In genomic region chr9:70087379-70087778, GRCm38 (mm10) we compare ENCODE assay signal across 29 mouse cellular contexts. TPM values are rescaled to one million over a fixed set of nuclear protein-coding genes. Genes with fewer than 3 reads are reported as not detected.
DNase-seq lines count a peak whose midpoint lies in the region; TF ChIP-seq lines count a peak whose summit lies in the region.
"Had no signal": no experiment of that assay in that cellular context is flagged by ENCODE, and none has a peak within 500 bp of the region (broad histone marks: within the 10 kb centered on the region; RNA-seq: fewer than 3 reads in every experiment).

No protein-coding gene starts in this region.

- no peak for TF ChIP-seq CTCF in E14TG2a.4 (conservative IDR thresholded peaks at IDR 0.05; ENCODE audit: low read length)

- H3K36me3 ChIP-seq in heart, embryonic 10.5 days: no peaks in the 10 kb centered on the region
- peaks cover 4% of the 10 kb centered on the region; the same call in 1 of the 2 replicates for H3K36me3 ChIP-seq in E14TG2a.4 (ENCODE audit: insufficient read depth, low read length)
- H3K36me3 ChIP-seq in embryonic facial prominence, embryonic 10.5 days (replicated peaks): no peaks in the 10 kb centered on the region
- H3K36me3 ChIP-seq: embryonic facial prominence, embryonic 12.5 days; forebrain, embryonic 15.5 days; G1E had no signal

- no peak overlapping the region for H3K4me3 ChIP-seq in heart, embryonic 10.5 days
- peak overlapping the region; percentile 23; the same call in 1 of the 2 replicates for H3K4me3 ChIP-seq in E14TG2a.4 (replicated peaks; ENCODE audit: low read length)
- no peak overlapping the region for H3K4me3 ChIP-seq in embryonic facial prominence, embryonic 10.5 days
- H3K4me3 ChIP-seq: embryonic facial prominence, embryonic 12.5 days; forebrain, embryonic 13.5 days; forebrain, embryonic 15.5 days had no signal

- peaks cover 7% of the 10 kb centered on the region; the same call in 1 of the 2 replicates for H3K4me1 ChIP-seq in heart, embryonic 10.5 days
- H3K4me1 ChIP-seq in E14TG2a.4 (replicated peaks; ENCODE audit: low read depth, low read length): peaks cover 53% of the 10 kb centered on the region
- peaks cover 4% of the 10 kb centered on the region; the same call in 1 of the 2 replicates for H3K4me1 ChIP-seq in embryonic facial prominence, embryonic 10.5 days

- H3K9me3 ChIP-seq in heart, embryonic 10.5 days: no peaks in the 10 kb centered on the region
- peaks cover 19% of the 10 kb centered on the region for H3K9me3 ChIP-seq in E14TG2a.4 (ENCODE audit: low read length)
- H3K9me3 ChIP-seq in embryonic facial prominence, embryonic 10.5 days: no peaks in the 10 kb centered on the region
- H3K9me3 ChIP-seq: embryonic facial prominence, embryonic 12.5 days; forebrain, embryonic 13.5 days; forebrain, embryonic 15.5 days; G1E had no signal

- intact Hi-C loops in heart, postnatal 25 days (cut with DNase I): no loop called here

- H3K27ac ChIP-seq in heart, embryonic 10.5 days: no peak overlapping the region
- no peak overlapping the region for H3K27ac ChIP-seq in embryonic facial prominence, embryonic 10.5 days (replicated peaks)
- H3K27ac ChIP-seq: embryonic facial prominence, embryonic 12.5 days; forebrain, embryonic 13.5 days; forebrain, embryonic 15.5 days had no signal

- DNase-seq in heart, embryonic 10.5 days (ENCODE audit: low spot score): peak; percentile 66
- no peak for DNase-seq in heart, postnatal 25 days (ENCODE audit: low spot score)
- DNase-seq in ES-CJ7 (ENCODE audit: low read depth, low spot score) (peak; percentile 95), R1 (ENCODE audit: low read depth, low spot score) (peak; percentile 97)
- no peak for DNase-seq in cerebellum, postnatal 36 days
- no peak for DNase-seq in embryonic facial prominence, embryonic 10.5 days (ENCODE audit: low spot score)
- no peak for DNase-seq in lung, postnatal 36 days
- DNase-seq: adrenal gland, adult 8-10 months; adrenal gland, postnatal 14 days; adrenal gland, postnatal 36 days; B cell, adult 2 months; cerebellum, adult 11-12 months; cerebellum, adult 2 months; cerebellum, adult 9-10 months; cerebellum, postnatal 25 days; embryo, embryonic 11 days; forebrain, postnatal 0 days had no signal

- 79% methylated on average over 5 of the region's 5 CpGs for WGBS in heart, embryonic 10.5 days
- WGBS in embryonic facial prominence, embryonic 10.5 days: 77% methylated on average over 5 of the region's 5 CpGs

- peaks cover 8% of the 10 kb centered on the region for H3K27me3 ChIP-seq in heart, embryonic 10.5 days (ENCODE audit: insufficient read depth, poor library complexity, severe bottlenecking)
- no peaks in the 10 kb centered on the region for H3K27me3 ChIP-seq in E14TG2a.4 (ENCODE audit: insufficient read depth, low read length)
- H3K27me3 ChIP-seq in embryonic facial prominence, embryonic 10.5 days (replicated peaks; ENCODE audit: low read depth, poor library complexity, severe bottlenecking): no peaks in the 10 kb centered on the region
- H3K27me3 ChIP-seq: CH12.LX; embryonic facial prominence, embryonic 12.5 days; forebrain, embryonic 13.5 days; forebrain, embryonic 15.5 days; Patski had no signal

RNA-seq across cellular contexts. Expression of gene Gcnt3, which starts 49.5 kb away (rescaled TPM):
- not detected in 2 replicates for polyA plus RNA-seq in heart, embryonic 10.5 days (2016; fragmentation: Nextera tagmentation; extraction: Ambion mirVana)
- under 1 TPM in 1 of 2 experiments, not detected in 1; 0.08 TPM for total RNA-seq in heart, postnatal 25 days (2021)
- 0.05 TPM in 1 of 2 replicates, not detected in the other for polyA plus RNA-seq in embryonic facial prominence, embryonic 10.5 days (2016; fragmentation: Nextera tagmentation; extraction: Ambion mirVana)
- total RNA-seq: adrenal gland, adult 18-20 months; adrenal gland, adult 8-10 months; adrenal gland, postnatal 14 days; adrenal gland, postnatal 36 days; common myeloid progenitor, adult 5-6 weeks; forebrain, postnatal 0 days had no signal
- polyA plus RNA-seq: activated CD4-positive, CD25-positive, alpha-beta regulatory T cell, adult 4 months; CD4-positive, CD25-positive, alpha-beta regulatory T cell, adult 4 months; cerebellum, adult 2 months; embryonic facial prominence, embryonic 12.5 days; forebrain, embryonic 11.5 days; forebrain, embryonic 13.5 days; forebrain, embryonic 15.5 days; forebrain, postnatal 0 days; G1E had no signal

RNA-seq across cellular contexts. Expression of gene Fam81a, which starts 55.0 kb away (rescaled TPM):
- polyA plus RNA-seq in heart, embryonic 10.5 days (2016; fragmentation: Nextera tagmentation; extraction: Ambion mirVana): 8.4 and 18.1 TPM in 2 replicates
- 10 to 100 TPM; 35.8 to 41.9 TPM for total RNA-seq in heart, postnatal 25 days (2021)
- 1.9 and 2.6 TPM in 2 replicates for polyA plus RNA-seq in embryonic facial prominence, embryonic 10.5 days (2016; fragmentation: Nextera tagmentation; extraction: Ambion mirVana)
- total RNA-seq: common myeloid progenitor, adult 5-6 weeks; G1E had no signal
- polyA plus RNA-seq: G1E had no signal

Comparison
In these comparisons a context has a peak if more than half of its experiments do, and no peak if none do; other contexts are left out.
1. DNase-seq: peak in heart, embryonic 10.5 days (single experiment), ES-CJ7 (single experiment) and R1 (single experiment); none in heart, postnatal 25 days (single experiment), cerebellum, postnatal 36 days (0 of 2), embryonic facial prominence, embryonic 10.5 days (single experiment) and lung, postnatal 36 days (single experiment).